Comparison of ENCODE assay signal across 8 mouse cellular contexts in genomic region chr6:31453735-31454134, GRCm38 (mm10). TPM values are rescaled to one million over a fixed set of nuclear protein-coding genes. Genes with fewer than 3 reads are reported as not detected.
DNase-seq lines count a peak whose midpoint lies in the region; ATAC-seq and TF ChIP-seq lines count a peak whose summit lies in the region.

No protein-coding gene starts in this region.

- H3K27me3 ChIP-seq in G1E (ENCODE audit: insufficient read depth, low read length) = no peaks in the 10 kb centered on the region

- no peak overlapping the region for H3K27ac ChIP-seq in left cerebral cortex, adult 2 months

- no peak for ATAC-seq in G1E (ENCODE audit: extremely low read depth, insufficient number of reproducible peaks, low FRiP score, poor library complexity, severe bottlenecking)
- peak; percentile 52; the same call in 1 of the 2 replicates for ATAC-seq in granulocyte monocyte progenitor cell, adult 5-6 weeks (replicated peaks; ENCODE audit: poor library complexity, severe bottlenecking)

- H3K9me3 ChIP-seq in G1E (replicated peaks) = no peaks in the 10 kb centered on the region

- peak; percentile 72 for TF ChIP-seq CTCF in left cerebral cortex, adult 2 months (IDR thresholded peaks at IDR 0.05)
- 0 out of 2 replicates have a peak, but pooled peaks have one; percentile 10 for TF ChIP-seq CTCF in G1E (IDR thresholded peaks at IDR 0.05; ENCODE audit: low read depth, low read length)

- peaks cover 59% of the 10 kb centered on the region for H3K36me3 ChIP-seq in G1E (replicated peaks)

- H3K4me3 ChIP-seq in left cerebral cortex, adult 2 months = no peak overlapping the region
- H3K4me3 ChIP-seq in G1E (ENCODE audit: low read depth, low read length) = no peak overlapping the region

- no peaks in the 10 kb centered on the region for H3K4me1 ChIP-seq in G1E (ENCODE audit: insufficient read depth, low read depth, low read length)

- peak; percentile 55 to 68 for DNase-seq in cerebellum, postnatal 10 days
- no peak for DNase-seq in cerebellum, adult 9-11 months
- no peak for DNase-seq in left cerebral cortex, adult 2 months (ENCODE audit: extremely low spot score in 1 of 2, low spot score in 2 of 2)
- no peak for DNase-seq in left cerebral cortex, adult 8-10 months (ENCODE audit: low spot score in 2 of 2)
- DNase-seq in G1E (ENCODE audit: low spot score) = no peak
- peak; percentile 52 for DNase-seq in naive thymus-derived CD4-positive, alpha-beta T cell, adult 2 months (ENCODE audit: low read depth)
- no peak for DNase-seq in spleen, adult 12 weeks (ENCODE audit: low spot score)

- intact Hi-C loops in left cerebral cortex, adult 2 months (cut with DNase I) = loop anchor here (5.0 kb wide), 3 partner anchors 171 to 261 kb away; no protein-coding TSS in a partner anchor

RNA-seq across cellular contexts. Expression of gene Mkln1, which starts 55.2 kb away (rescaled TPM):
- total RNA-seq in left cerebral cortex, adult 2 months (2021) = 100 to 1,000 TPM; 153 to 165 TPM
- 100 to 1,000 TPM; 153 to 177 (median 175) TPM for total RNA-seq in left cerebral cortex, adult 8-10 months (2022)
- total RNA-seq in G1E (2014; fragmentation: Nextera tagmentation) = 79.5 and 98.7 TPM in 2 replicates
- total RNA-seq in G1E (2017) = 182 and 196 TPM in 2 replicates
- 28.8 and 122 TPM in 2 replicates for polyA plus RNA-seq in G1E (2012)
- total RNA-seq in granulocyte monocyte progenitor cell, adult 5-6 weeks (2014; fragmentation: Nextera tagmentation) = 78.8 and 118 TPM in 2 replicates
- 152 and 153 TPM in 2 replicates for total RNA-seq in granulocyte monocyte progenitor cell, adult 5-6 weeks (2017)

Comparison
In these comparisons a context has a peak if more than half of its experiments do, and no peak if none do; other contexts are left out.
1. DNase-seq: peak in cerebellum, postnatal 10 days (2 of 2) and naive thymus-derived CD4-positive, alpha-beta T cell, adult 2 months (single experiment); none in cerebellum, adult 9-11 months (single experiment), left cerebral cortex, adult 2 months (0 of 2), left cerebral cortex, adult 8-10 months (0 of 2), G1E (single experiment) and spleen, adult 12 weeks (single experiment).